Comparison of ENCODE assay signal across 7 mouse cellular contexts in the genomic region with DNA sequence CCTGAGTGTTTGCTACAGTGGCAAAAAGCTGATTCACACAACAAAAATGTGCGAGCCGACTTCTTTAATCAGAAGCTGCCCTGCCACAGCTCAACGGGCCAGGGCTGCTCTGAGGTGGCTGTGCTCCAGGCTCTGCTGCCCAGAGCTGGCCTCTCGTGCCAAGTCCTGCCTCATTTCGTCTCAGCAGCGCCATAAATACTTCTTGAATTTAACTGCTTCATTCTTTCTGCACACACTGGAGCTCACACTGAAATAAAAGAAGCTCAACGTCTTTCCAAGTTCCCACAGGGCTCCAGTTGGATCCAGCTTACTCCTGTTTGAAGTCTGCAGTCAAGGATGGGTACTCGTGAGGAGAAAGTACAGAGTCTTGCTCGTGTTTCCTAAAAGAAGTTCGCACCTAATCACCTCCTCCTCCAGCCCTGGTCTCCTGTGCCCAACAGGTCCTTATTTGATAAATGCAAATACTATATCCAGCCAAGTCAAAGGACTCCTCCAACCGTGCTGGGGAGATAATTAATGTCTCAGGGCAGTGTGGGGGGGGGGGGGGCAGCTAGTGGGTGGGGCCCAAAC.
A peak's percentile ranks its signal among the peaks of the same experiment; 100 is the strongest.
DNase-seq lines count a peak whose midpoint lies in the region; ATAC-seq lines count a peak whose summit lies in the region.

No protein-coding gene starts in this region.

- WGBS in intestine, embryonic 15.5 days, result 20% methylated on average over 11 of the region's 11 CpGs
- WGBS in midbrain, embryonic 11.5 days, result 37% methylated on average over 11 of the region's 11 CpGs

- H3K4me1 ChIP-seq in intestine, embryonic 15.5 days (replicated peaks), result peaks cover 26% of the 10 kb centered on the region
- peaks cover 19% of the 10 kb centered on the region for H3K4me1 ChIP-seq in midbrain, embryonic 11.5 days (ENCODE audit: control insufficient read depth, insufficient read depth, low read length)

- no peaks in the 10 kb centered on the region for H3K27me3 ChIP-seq in intestine, embryonic 15.5 days (replicated peaks)
- peaks cover 27% of the 10 kb centered on the region for H3K27me3 ChIP-seq in midbrain, embryonic 11.5 days (ENCODE audit: control insufficient read depth, insufficient read depth, low read length)

- intact Hi-C loops in left cerebral cortex, postnatal 10 days (cut with DNase I), result no loop called here

- H3K4me2 ChIP-seq in intestine, embryonic 15.5 days (replicated peaks), result no peak overlapping the region
- no peak overlapping the region for H3K4me2 ChIP-seq in midbrain, embryonic 11.5 days

- H3K27ac ChIP-seq in intestine, embryonic 15.5 days, result peak overlapping the region; percentile 76
- no peak overlapping the region for H3K27ac ChIP-seq in midbrain, embryonic 11.5 days (ENCODE audit: low read depth, low read length)

- ATAC-seq in intestine, embryonic 15.5 days, result peak; percentile 56
- peak; percentile 52 for ATAC-seq in midbrain, embryonic 11.5 days (ENCODE audit: low FRiP score)

- no peaks in the 10 kb centered on the region for H3K36me3 ChIP-seq in intestine, embryonic 15.5 days
- H3K36me3 ChIP-seq in midbrain, embryonic 11.5 days (ENCODE audit: control insufficient read depth, insufficient read depth, low read length), result no peaks in the 10 kb centered on the region

- H3K9ac ChIP-seq in intestine, embryonic 15.5 days, result no peak overlapping the region
- no peak overlapping the region; the same call in 1 of the 2 replicates for H3K9ac ChIP-seq in midbrain, embryonic 11.5 days (ENCODE audit: low read length)

- DNase-seq in adrenal gland, postnatal 10 days, result peak; percentile 80
- peak; percentile 73 to 85 for DNase-seq in cerebellum, postnatal 25 days
- DNase-seq in gastrocnemius, postnatal 10 days, result peak; percentile 70
- DNase-seq in left cerebral cortex, postnatal 10 days (ENCODE audit: extremely low spot score in 1 of 2, low spot score in 2 of 2), result peak; percentile 68 to 72
- DNase-seq in midbrain, embryonic 11.5 days (ENCODE audit: low spot score, missing footprints), result no peak
- DNase-seq in testis, postnatal 14 days (ENCODE audit: low spot score), result peak; percentile 44

- H3K9me3 ChIP-seq in intestine, embryonic 15.5 days, result no peaks in the 10 kb centered on the region
- no peaks in the 10 kb centered on the region for H3K9me3 ChIP-seq in midbrain, embryonic 11.5 days (ENCODE audit: control insufficient read depth, low read length)

- H3K4me3 ChIP-seq in intestine, embryonic 15.5 days (replicated peaks), result no peak overlapping the region
- no peak overlapping the region for H3K4me3 ChIP-seq in midbrain, embryonic 11.5 days (ENCODE audit: low read depth, low read length)
